Mouse (Mus musculus): ENCODE measurements at regions not wholly inside any gene's neighbourhood (a gene's known extent, or its start where the extent isn't known, plus 50 kb on each side); places are given as distances from the start of the nearest gene placed in this dataset.
A peak's percentile ranks its signal among the peaks of the same experiment; 100 is the strongest.
"Not testable (repeated sequence)": the region's sequence is repeated elsewhere in the genome, so short reads cannot be mapped to it uniquely, and the experiment has no call there.

DNA sequence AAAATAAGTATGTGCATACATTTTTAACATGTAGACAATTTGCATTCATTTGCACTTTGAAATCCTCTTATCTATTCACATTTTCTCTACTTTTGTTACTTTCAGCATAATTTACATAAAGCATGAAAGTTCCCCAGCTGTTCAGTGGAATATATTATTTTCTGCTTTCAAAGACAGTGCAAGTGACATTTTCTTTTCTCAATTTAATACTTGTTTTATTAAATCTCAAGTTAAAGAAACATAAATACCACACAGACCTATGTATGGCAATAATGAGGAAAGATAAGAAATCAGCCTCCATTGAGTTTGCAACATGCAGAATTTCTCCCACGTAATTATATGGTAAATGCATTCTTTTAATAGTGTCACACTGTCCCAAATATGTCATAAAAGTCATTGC is 1168.1 kb upstream of the Gje1 start:
- no peak for ATAC-seq (ENCODE audit: insufficient number of reproducible peaks, low FRiP score, low TSS enrichment)

DNA sequence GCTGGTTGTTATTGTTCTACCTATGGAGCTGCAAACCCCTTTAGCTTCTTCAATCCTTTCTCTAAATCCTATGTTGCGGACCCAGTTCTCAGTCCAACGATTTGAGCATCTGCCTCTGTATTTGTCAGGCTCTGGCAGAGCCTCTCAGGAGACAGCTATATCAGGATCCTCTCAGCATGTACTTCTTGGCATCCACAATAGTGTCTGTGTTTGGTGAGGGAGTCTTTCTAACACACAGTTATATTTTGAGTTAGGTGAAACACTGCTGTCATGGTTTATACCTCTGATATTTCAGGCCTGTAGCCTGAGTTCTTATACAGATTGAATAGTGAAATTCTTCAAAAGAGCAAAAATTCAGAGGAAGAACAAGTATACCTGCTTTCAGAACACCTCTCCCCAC is 1150.0 kb upstream of the Gje1 start:
- ATAC-seq (ENCODE audit: insufficient number of reproducible peaks, low FRiP score, low TSS enrichment), result peak; percentile 36; the same call in 1 of the 2 replicates

DNA sequence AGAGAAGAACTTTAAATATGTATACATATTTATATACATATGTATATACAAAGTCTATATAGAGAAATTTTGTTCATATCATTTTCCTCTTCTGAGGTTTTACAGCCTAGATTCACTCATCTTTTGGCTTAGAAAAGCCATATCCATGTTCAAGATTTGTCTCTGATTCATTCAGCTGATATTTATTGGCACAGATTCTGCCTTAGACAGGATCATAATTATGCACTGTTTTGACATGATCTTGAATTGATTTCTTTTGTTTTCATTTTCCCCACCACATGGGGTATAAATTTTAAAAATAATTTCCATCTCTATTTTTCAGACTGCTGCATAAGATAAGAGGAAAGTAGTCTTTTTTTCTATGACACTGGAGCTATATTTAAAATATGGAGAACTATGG is 1148.9 kb upstream of the Gje1 start:
- no peak for ATAC-seq (ENCODE audit: insufficient number of reproducible peaks, low FRiP score, low TSS enrichment)

DNA sequence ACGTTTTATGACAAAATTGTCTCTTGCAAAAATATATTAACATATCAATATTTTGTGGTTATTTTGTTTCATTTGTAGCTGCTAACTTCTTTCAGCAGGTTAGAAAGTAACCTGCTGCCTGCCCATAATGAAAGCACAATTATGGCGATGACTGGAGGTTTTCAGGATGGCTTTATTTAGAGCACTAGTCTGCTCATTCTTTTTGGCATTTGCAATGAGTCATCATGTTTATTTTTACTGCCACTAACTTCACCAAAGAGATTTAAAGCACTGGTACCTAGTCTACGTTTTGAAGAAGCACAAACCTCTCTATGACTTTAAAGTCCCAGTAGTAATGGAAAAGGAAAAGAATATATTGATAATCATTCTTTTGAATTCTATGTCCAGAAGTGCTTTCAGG is 1123.4 kb upstream of the Gje1 start:
- no peak for ATAC-seq (ENCODE audit: insufficient number of reproducible peaks, low FRiP score, low TSS enrichment)

DNA sequence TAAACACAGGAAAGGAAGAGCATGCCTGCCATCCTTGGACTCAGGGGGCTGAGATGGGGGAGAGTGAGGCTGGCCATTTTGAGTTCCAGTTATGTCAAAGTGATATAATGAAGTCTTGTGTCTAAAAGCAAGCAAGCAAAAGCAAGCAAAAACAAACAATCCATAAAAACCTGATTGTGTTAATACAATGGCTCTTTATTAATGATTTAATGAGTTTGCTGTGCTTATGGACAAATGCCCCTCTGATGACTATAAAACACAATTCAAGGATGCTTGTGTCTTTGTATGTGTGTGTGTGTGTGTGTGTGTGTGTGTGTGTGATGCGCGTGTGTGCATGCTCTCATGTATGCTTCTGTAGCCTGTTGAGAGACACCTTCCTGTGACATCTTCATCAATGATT is 1114.3 kb upstream of the Gje1 start:
- no peak for ATAC-seq (ENCODE audit: insufficient number of reproducible peaks, low FRiP score, low TSS enrichment)

DNA sequence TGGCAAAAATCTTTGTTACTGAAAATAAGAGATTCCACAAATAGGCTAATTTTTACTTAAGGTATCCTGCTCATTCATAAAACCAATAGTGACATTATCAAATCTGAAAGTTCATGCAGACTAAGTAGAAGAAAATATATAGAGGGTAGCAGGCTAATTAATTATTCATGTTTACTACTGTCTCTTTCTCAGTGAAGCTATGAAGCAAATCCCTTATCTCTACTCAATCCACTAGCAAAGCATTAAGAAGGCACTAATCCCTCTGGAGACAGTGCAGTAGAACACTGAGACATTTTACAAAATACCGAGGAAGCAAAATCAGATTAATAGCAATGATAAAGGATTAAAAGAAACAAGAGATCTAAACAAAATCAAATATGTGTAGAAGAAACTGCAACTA is 1107.4 kb upstream of the Gje1 start:
- ATAC-seq (ENCODE audit: insufficient number of reproducible peaks, low FRiP score, low TSS enrichment), result no peak

DNA sequence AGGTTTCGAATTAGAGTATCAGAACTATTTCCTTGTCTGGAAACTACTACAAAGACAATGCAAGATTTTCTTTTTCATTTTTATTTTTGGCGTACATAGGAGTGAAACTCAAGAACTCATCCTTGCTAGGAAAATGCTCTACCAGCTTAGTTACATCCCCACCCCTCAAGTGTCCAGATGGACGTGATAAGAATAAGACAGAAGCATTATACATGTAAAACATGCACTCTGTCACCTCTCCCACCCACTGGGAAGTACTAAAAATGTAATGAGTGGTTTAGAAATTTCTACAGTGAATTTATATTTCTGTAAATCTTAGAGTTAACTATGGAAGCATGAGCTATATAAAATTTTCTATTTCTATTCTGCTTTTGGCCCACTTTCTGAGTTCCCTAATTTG is 1089.3 kb upstream of the Gje1 start:
- no peak for ATAC-seq (ENCODE audit: insufficient number of reproducible peaks, low FRiP score, low TSS enrichment)

DNA sequence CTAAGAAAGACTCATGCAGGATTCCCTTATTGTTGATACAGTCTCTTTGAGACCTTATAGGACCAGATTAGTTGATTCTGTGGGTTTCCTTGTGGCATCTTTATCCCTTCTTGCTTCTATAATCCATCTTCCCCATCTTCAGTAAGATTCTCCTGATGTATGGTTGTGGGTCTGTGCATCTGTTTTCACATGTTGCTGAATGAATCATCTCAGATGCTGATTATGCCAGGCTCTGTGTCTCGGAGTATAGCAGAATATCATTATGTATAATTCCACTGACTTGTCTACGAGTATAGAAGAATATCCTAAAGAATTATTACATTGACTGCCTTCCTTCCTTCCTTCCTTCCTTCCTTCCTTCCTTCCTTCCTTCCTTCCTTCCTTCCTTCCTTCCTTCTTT is 1087.8 kb upstream of the Gje1 start:
- no peak for ATAC-seq (ENCODE audit: insufficient number of reproducible peaks, low FRiP score, low TSS enrichment)

DNA sequence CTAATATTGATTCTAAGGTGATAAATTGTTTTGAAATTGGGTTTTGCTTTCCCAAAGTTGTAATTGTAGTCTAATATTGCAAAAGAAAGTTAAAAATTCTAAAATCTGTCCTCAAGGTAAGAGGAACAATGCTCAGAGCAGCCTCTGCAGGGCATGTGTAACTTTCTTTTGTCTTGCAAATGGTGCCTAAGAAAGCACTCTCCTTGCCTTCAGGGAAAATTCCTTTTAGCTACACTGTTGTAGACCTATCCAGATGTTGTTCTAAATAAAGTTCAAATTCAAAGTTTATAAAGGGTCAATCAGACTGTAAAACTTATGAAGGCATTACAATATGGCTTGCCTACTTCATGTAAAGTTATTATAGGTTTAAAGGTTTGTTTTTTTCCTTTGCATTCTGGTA is 1075.2 kb upstream of the Gje1 start:
- ATAC-seq (ENCODE audit: insufficient number of reproducible peaks, low FRiP score, low TSS enrichment), result not testable (repeated sequence)

DNA sequence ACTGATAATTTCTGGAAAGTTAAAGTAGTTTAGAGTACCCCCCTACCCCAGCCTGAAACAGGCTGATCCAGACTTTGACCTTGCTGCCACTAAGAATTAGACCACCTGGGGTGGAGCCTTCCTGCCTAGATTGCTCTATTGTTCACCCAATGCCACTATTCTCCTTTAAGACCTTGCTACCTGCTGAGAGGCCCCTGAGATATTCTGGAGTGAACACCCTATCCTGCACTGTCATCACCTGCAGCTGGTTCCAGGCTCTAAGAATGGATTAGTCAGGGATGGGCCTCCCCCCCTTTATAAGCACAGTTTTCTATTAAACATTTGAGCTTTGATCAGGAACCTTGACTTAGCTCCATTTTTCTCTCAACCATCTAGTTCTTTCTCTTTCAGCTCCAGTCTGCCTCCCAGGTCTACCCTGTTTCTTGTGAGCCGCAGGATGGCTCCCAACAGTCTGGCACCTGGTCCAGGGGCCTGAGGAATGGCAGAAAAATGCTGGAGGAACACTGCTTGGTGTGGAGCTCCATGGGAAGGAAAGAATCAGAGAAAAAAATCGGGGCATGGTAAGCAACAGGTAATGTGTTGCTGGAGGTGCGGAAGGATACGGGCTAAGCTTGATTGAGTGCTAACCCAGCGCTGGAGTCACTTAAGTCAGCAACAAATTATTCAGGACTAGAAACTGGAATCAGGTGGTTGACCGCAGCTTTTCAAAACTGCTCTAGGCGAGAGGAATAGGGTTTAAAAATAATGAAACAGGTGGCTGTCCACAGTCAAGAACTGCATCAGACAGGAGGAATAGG is 1073.7 kb upstream of the Gje1 start:
- ATAC-seq (ENCODE audit: insufficient number of reproducible peaks, low FRiP score, low TSS enrichment), result no peak

DNA sequence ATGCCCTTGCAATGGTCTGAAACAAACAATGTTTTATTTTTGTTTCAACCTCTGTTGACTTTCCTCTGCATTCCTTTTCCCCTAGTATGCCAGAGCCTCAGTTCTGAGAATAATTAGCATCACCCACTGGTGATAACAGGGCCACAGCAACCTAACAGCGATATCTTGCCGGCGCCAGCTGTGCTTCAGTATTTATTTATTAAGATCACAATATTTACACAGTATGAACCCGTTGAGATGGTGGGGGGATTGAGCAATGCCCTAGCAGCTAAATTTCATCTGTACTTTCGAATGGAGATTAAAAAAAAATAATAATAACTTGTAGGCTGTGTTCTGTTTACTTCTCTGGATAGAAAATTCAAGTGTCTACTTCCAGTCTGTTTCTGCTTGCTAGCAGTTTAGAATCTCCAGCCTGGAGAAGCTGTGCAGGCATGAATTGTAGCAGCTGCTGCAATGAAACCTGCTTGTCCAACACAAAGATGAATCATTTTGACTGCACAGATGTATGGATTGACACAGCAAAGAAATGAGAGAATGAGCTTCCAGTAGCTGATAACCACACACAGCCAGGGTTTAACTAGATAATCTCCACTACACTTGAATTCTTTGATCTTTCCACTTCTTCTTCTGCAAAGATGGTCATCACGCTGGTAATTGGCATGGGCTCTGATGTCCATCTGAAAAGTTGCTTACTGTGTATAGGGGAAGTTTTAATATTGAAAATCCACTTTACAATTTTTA is 1042.1 kb upstream of the Gje1 start:
- ATAC-seq (ENCODE audit: insufficient number of reproducible peaks, low FRiP score, low TSS enrichment), result no peak

DNA sequence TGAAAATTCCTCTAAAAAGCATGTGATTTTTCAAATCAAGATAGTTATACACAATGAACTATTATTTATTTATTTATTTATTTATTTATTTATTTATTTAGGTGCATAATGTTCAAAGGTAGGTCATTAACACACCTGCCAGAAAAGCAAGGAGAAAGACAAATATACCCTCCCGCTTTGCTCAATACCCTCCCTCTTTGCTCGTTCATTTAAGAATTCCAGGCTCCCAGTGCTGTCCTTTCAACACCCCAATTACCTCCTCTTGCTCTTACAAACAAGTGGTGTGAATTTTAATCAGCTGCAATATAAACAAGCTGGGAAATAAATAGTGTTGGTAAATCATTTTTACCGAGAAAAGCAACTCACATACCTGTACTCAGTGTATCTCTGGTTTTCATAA is 1041.6 kb upstream of the Gje1 start:
- ATAC-seq (ENCODE audit: insufficient number of reproducible peaks, low FRiP score, low TSS enrichment), result no peak

DNA sequence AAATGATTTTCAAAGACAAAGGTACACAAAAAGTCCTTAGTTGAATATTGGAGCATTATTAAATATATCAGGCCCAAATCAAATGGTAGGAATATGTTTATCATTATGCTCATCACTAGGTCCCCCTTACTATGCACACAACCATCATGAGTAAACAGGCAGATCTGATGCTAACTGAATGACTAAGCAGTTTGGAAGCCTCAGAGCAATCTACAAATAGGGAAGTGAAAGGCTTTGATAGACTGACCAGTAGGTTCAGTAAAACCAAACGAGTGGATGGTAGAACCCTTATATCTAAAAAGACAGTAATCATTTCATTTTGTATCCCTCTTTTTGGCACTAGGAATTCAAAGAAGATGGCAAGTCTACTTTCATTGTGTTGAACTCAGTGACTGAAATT is 1039.5 kb upstream of the Gje1 start:
- ATAC-seq (ENCODE audit: insufficient number of reproducible peaks, low FRiP score, low TSS enrichment), result no peak

DNA sequence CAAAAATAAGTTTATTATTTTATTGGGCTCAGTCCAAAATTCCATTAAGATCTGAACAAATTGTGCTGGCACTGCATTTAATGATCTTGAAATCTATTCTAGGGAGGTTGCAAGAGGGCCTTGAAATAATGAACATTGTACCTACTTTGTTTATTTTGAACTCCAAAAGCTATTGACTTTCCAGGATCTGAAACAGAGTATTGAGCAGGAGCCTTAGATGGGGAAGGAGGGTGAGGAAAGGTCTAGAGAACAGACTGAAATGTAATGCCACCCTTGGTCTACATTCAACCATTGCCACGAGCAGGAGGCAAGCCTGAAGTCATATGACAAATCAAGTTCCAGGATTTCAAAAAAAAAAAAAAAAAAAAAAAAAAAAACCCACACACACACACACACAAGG is 1028.9 kb upstream of the Gje1 start:
- ATAC-seq (ENCODE audit: insufficient number of reproducible peaks, low FRiP score, low TSS enrichment), result no peak

DNA sequence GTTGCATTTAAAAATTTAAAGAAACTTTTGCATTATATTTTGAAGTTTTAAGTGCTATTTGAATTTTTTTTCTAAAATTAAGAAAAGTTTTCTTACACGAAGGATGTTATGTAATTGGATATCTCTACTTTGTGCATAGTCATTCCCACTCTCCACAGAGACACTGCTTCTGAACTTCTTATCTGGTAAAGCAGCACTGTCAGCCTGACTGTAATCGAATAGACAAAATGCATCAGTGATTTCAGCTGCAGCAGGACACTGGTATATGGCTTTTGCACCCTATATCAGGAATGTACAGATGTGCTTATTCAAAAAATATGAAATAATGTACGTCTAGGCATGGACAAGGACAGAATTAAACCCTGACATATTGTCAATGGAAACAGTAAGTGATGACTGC is 1020.6 kb upstream of the Gje1 start:
- ATAC-seq (ENCODE audit: insufficient number of reproducible peaks, low FRiP score, low TSS enrichment), result no peak

DNA sequence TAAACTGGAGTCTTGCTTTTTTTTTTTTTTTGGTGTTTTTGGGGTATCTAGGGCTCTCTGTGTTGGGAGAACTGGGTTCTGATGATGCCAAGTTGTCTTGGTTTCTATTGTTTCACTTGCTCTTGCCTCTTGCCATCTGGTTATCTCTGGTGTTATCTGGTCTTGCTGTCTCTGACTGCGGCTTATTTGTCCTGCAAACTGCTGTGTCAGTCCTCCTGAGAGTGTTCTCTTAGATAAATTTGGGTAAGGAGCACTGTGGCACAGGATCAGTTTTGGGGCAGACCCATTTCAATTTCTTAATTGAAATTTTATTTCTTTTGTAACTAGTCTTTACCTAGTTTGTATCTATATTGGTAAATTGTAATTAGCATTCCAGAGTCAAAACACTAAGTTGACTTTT is 1013.3 kb upstream of the Gje1 start:
- ATAC-seq (ENCODE audit: insufficient number of reproducible peaks, low FRiP score, low TSS enrichment), result no peak

DNA sequence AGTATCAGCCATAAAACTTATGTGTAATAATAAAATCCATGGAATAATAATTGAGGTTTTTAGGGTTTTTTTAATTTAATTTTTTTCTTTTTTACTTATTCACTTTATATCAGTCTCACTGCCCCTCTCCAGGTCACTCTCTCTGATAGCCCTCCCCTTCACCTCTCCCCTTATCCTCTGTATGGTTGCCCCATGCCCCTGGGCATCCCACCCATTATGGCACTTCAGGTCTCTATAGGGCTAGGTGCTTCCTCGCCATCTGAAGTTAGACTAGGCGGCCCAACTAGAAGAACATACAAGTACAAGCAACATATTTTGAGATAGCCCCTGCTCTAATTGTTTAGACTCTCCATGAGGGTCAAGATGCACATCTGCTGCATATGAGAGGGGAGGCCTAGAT is 979.9 kb upstream of the Gje1 start:
- no peak for ATAC-seq (ENCODE audit: insufficient number of reproducible peaks, low FRiP score, low TSS enrichment)

DNA sequence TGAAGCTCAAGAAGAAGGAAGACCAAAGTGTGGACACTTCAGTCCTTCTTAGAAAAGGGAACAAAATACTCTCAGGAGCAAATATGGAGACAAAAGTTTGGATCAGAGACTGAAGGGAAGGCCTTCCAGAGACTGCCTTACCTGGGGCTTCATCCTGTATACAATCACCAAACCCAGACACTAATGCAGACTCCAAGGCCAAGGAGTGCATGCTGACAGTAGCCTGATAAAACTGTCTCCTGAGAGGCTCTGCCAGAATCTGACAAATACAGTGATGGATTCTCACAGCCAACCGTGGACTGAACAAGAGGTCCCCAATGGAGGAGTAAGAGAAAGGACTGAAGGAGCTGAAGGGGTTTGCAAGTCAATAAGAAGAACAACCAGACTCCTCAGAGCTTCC is 979.0 kb upstream of the Gje1 start:
- no peak for ATAC-seq (ENCODE audit: insufficient number of reproducible peaks, low FRiP score, low TSS enrichment)

DNA sequence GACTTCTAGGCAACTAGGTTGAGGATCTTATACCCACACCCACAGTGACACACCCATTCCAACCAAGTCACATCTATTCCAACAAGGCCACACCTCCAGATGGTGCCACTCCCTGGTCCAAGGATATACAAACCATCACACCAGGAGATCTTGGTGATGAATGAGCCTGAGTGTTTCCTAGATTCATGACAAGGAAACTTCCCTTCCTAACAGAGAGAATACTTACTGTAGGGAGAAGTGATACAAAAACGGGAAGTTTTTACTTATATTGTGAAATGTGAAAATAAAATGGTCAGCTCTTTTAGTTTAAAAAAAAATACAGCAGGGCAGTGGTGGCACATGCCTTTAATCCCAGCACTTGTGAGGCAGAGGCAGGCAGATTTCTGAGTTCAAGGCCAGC is 953.6 kb upstream of the Gje1 start:
- not testable (repeated sequence) for ATAC-seq (ENCODE audit: insufficient number of reproducible peaks, low FRiP score, low TSS enrichment)
